Mouse (Mus musculus) frontal cortex, postnatal 10 days (tissue): ENCODE data around the gene Chaf1b.

Experiments
- DNase-seq, 2 experiments: peaks; one replicate each; pipeline ENCODE4 v3.0.0; 2022; ENCODE audit warnings: low spot score in 2 of 2, mixed read lengths in 1 of 2

Chaf1b gene

GRCm38 (mm10) chr16:93883423-93884085 lies at the start of gene Chaf1b:
Gene Chaf1b, plus strand, starts transcription at chr16:93883901.
- peak; percentile 95 to 96 for DNase-seq

- no peak for DNase-seq
Observed at GRCm38 (mm10) chr16:93834076-93834475, 49.6 kb upstream of the Chaf1b start.

GRCm38 (mm10) chr16:93839049-93839448 lies 44.7 kb upstream of the Chaf1b start:
- no peak for DNase-seq

- DNase-seq, result no peak
Observed at GRCm38 (mm10) chr16:93850527-93850926, 33.2 kb upstream of the Chaf1b start.

- DNase-seq, result no peak
Observed at GRCm38 (mm10) chr16:93859967-93860366, 23.7 kb upstream of the Chaf1b start.

- no peak for DNase-seq
Observed at GRCm38 (mm10) chr16:93860686-93861085, 23.0 kb upstream of the Chaf1b start.

GRCm38 (mm10) chr16:93874841-93875240 lies 8.9 kb upstream of the Chaf1b start:
- DNase-seq, result no peak

- no peak for DNase-seq
Observed at GRCm38 (mm10) chr16:93877612-93878380, 5.9 kb upstream of the Chaf1b start.

- peak in 1 of 2 experiments; percentile 38 for DNase-seq
Observed at GRCm38 (mm10) chr16:93884086-93884721, 503 bp downstream of the Chaf1b start.

- no peak for DNase-seq
Observed at GRCm38 (mm10) chr16:93884722-93885113, 1.0 kb downstream of the Chaf1b start.

- DNase-seq, result no peak
Observed at GRCm38 (mm10) chr16:93888481-93888880, 4.8 kb downstream of the Chaf1b start.

- DNase-seq, result no peak
Observed at GRCm38 (mm10) chr16:93890948-93891604, 7.4 kb downstream of the Chaf1b start.

- DNase-seq, result no peak
Observed at GRCm38 (mm10) chr16:93893285-93893684, 9.6 kb downstream of the Chaf1b start.

- DNase-seq, result no peak
Observed at GRCm38 (mm10) chr16:93903027-93903426, 19.3 kb downstream of the Chaf1b start.

- peak in 1 of 2 experiments; percentile 55 for DNase-seq
Observed at GRCm38 (mm10) chr16:93906156-93907014, 22.7 kb downstream of the Chaf1b start.

- DNase-seq, result no peak
Observed at GRCm38 (mm10) chr16:93907761-93908160, 24.1 kb downstream of the Chaf1b start.

- DNase-seq, result no peak
Observed at GRCm38 (mm10) chr16:93908196-93908595, 24.5 kb downstream of the Chaf1b start.

GRCm38 (mm10) chr16:93909936-93910335 lies 26.2 kb downstream of the Chaf1b start:
- no peak for DNase-seq

- DNase-seq, result no peak
Observed at GRCm38 (mm10) chr16:93910735-93911665, 27.3 kb downstream of the Chaf1b start.

GRCm38 (mm10) chr16:93912158-93912557 lies 28.5 kb downstream of the Chaf1b start:
- DNase-seq, result no peak
